Mouse (Mus musculus): Measurements from ENCODE around the gene Slc25a22. TPM values are rescaled to one million over a fixed set of nuclear protein-coding genes. Genes with fewer than 3 reads are reported as not detected.

Slc25a22 gene
- polyA plus RNA-seq, 1 experiment, result 66.0 TPM

GRCm38 (mm10) chr7:141392552-141393222, 45.0 kb downstream of the Slc25a22 start:
- no peak for TF ChIP-seq GATA1 (IDR thresholded peaks at IDR 0.05; ENCODE audit: low read length)

GRCm38 (mm10) chr7:141391625-141392551, 45.8 kb downstream of the Slc25a22 start, which contains the start of gene Taldo1:
Gene Taldo1 (plus strand): TSS chr7:141392199.
- no peak for TF ChIP-seq GATA1 (IDR thresholded peaks at IDR 0.05; ENCODE audit: low read length)

- TF ChIP-seq GATA1 (IDR thresholded peaks at IDR 0.05; ENCODE audit: low read length), result no peak
Measured at GRCm38 (mm10) chr7:141390326-141391259, 47.1 kb downstream of the Slc25a22 start.

GRCm38 (mm10) chr7:141388487-141389109, 49.1 kb downstream of the Slc25a22 start:
- TF ChIP-seq GATA1 (IDR thresholded peaks at IDR 0.05; ENCODE audit: low read length), result peak; percentile 84

GRCm38 (mm10) chr7:141387807-141388486, 49.7 kb downstream of the Slc25a22 start:
- no peak for TF ChIP-seq GATA1 (IDR thresholded peaks at IDR 0.05; ENCODE audit: low read length)

GRCm38 (mm10) chr7:141381068-141381835, 56.4 kb downstream of the Slc25a22 start:
- TF ChIP-seq GATA1 (IDR thresholded peaks at IDR 0.05; ENCODE audit: low read length), result no peak

Other genes starting within 250 kb of the Slc25a22 start
- 46.6 and 52.7 TPM in 2 replicates for gene Hras, start 243.9 kb downstream of the Slc25a22 start, polyA plus RNA-seq (2012)
- gene Lrrc56, start 243.7 kb downstream of the Slc25a22 start, polyA plus RNA-seq (2012), result 2.4 and 3.1 TPM in 2 replicates
- gene Lmntd2, start 223.8 kb downstream of the Slc25a22 start, polyA plus RNA-seq (2012), result 0.08 and 0.10 TPM in 2 replicates
- 12.7 and 20.3 TPM in 2 replicates for gene Rassf7, start 222.0 kb downstream of the Slc25a22 start, polyA plus RNA-seq (2012)
- gene Phrf1, start 209.1 kb downstream of the Slc25a22 start, polyA plus RNA-seq (2012), result 132 and 133 TPM in 2 replicates
- 24.4 and 30.7 TPM in 2 replicates for gene Irf7, start 171.4 kb downstream of the Slc25a22 start, polyA plus RNA-seq (2012)
- gene Cdhr5, start 161.1 kb downstream of the Slc25a22 start, polyA plus RNA-seq (2012), result not detected in 2 replicates
- not detected in 2 replicates for gene Sct, start 158.8 kb downstream of the Slc25a22 start, polyA plus RNA-seq (2012)
- gene Drd4, start 145.9 kb downstream of the Slc25a22 start, polyA plus RNA-seq (2012), result 0.03 TPM in 1 of 2 replicates, not detected in the other
- 72.4 and 106 TPM in 2 replicates for gene Deaf1, start 110.2 kb downstream of the Slc25a22 start, polyA plus RNA-seq (2012)
- gene Tmem80, start 110.2 kb downstream of the Slc25a22 start, polyA plus RNA-seq (2012), result 8.7 and 9.3 TPM in 2 replicates
- not detected in 2 replicates for gene Eps8l2, start 99.0 kb downstream of the Slc25a22 start, polyA plus RNA-seq (2012)
- gene Taldo1, start 45.7 kb downstream of the Slc25a22 start, polyA plus RNA-seq (2012), result 96.8 and 412 TPM in 2 replicates
- gene Gatd1, start 23.8 kb downstream of the Slc25a22 start, polyA plus RNA-seq (2012), result 16.2 and 16.7 TPM in 2 replicates
- gene Cend1, start 8.4 kb downstream of the Slc25a22 start, polyA plus RNA-seq (2012), result not detected in 2 replicates
- gene Pidd1, start 6.1 kb upstream of the Slc25a22 start, polyA plus RNA-seq (2012), result 39.0 and 55.7 TPM in 2 replicates
- 3,328 and 6,963 TPM in 2 replicates for gene Rplp2, start 9.5 kb upstream of the Slc25a22 start, polyA plus RNA-seq (2012)
- gene Pnpla2, start 17.3 kb upstream of the Slc25a22 start, polyA plus RNA-seq (2012), result 61.7 and 77.3 TPM in 2 replicates
- gene Cracr2b, start 23.2 kb upstream of the Slc25a22 start, polyA plus RNA-seq (2012), result 0.09 TPM in 1 of 2 replicates, not detected in the other
- gene Cd151, start 29.5 kb upstream of the Slc25a22 start, polyA plus RNA-seq (2012), result 15.2 and 30.8 TPM in 2 replicates
- 88.8 and 114 TPM in 2 replicates for gene Polr2l, start 37.2 kb upstream of the Slc25a22 start, polyA plus RNA-seq (2012)
- 26.6 and 26.7 TPM in 2 replicates for gene Tspan4, start 37.3 kb upstream of the Slc25a22 start, polyA plus RNA-seq (2012)
- gene Chid1, start 102.0 kb upstream of the Slc25a22 start, polyA plus RNA-seq (2012), result 14.6 and 17.4 TPM in 2 replicates
- not detected in 2 replicates for gene Ap2a2, start 124.3 kb upstream of the Slc25a22 start, polyA plus RNA-seq (2012)
- gene Muc6, start 217.4 kb upstream of the Slc25a22 start, polyA plus RNA-seq (2012), result 0.84 and 1.0 TPM in 2 replicates

Measured in G1E-ER4 (cell line).